Mouse (Mus musculus): Measurements from ENCODE around the gene Camk2d. TPM values are rescaled to one million over a fixed set of nuclear protein-coding genes. Genes with fewer than 3 reads are reported as not detected.

The Camk2d gene
- polyA plus RNA-seq, 1 experiment from 2014 or later, result 16.5 TPM

- Histone ChIP-seq H3K36me3 (replicated peaks; ENCODE audit: control insufficient read depth, insufficient read depth, low read depth, low read length) (no peaks in the 10 kb centered on the region), H3K4me1 (ENCODE audit: control insufficient read depth, insufficient read depth, low read length) (no peaks in the 10 kb centered on the region), H3K4me2 (ENCODE audit: low read depth, low read length) (no peak overlapping the region), H3K9ac (replicated peaks; ENCODE audit: low read length) (no peak overlapping the region), H3K27me3 (ENCODE audit: control insufficient read depth, insufficient read depth, low read length) (no peaks in the 10 kb centered on the region), H3K27ac (replicated peaks; ENCODE audit: low read depth, low read length) (no peak overlapping the region), H3K4me3 (ENCODE audit: low read depth, low read length) (no peak overlapping the region), H3K9me3 (replicated peaks; ENCODE audit: control insufficient read depth, low read length) (no peaks in the 10 kb centered on the region)
- ATAC-seq (replicated peaks; ENCODE audit: insufficient number of reproducible peaks, low FRiP score, low TSS enrichment, low read depth) (peak; percentile 38; the same call in 1 of the 2 replicates), DNase-seq (ENCODE audit: low spot score) (no peak)
- WGBS, result 92% methylated on average over 11 of the region's 11 CpGs
These were observed 70.9 kb downstream of the Camk2d start for GRCm38 (mm10) chr3:126667019-126667418.

- DNase-seq (ENCODE audit: low spot score) (peak; percentile 49), ATAC-seq (replicated peaks; ENCODE audit: insufficient number of reproducible peaks, low FRiP score, low TSS enrichment, low read depth) (no peak)
- Histone ChIP-seq H3K4me2 (ENCODE audit: low read depth, low read length) (no peak overlapping the region), H3K4me1 (ENCODE audit: control insufficient read depth, insufficient read depth, low read length) (no peaks in the 10 kb centered on the region), H3K27me3 (ENCODE audit: control insufficient read depth, insufficient read depth, low read length) (no peaks in the 10 kb centered on the region), H3K9me3 (replicated peaks; ENCODE audit: control insufficient read depth, low read length) (no peaks in the 10 kb centered on the region), H3K4me3 (ENCODE audit: low read depth, low read length) (no peak overlapping the region), H3K27ac (replicated peaks; ENCODE audit: low read depth, low read length) (no peak overlapping the region), H3K9ac (replicated peaks; ENCODE audit: low read length) (no peak overlapping the region), H3K36me3 (replicated peaks; ENCODE audit: control insufficient read depth, insufficient read depth, low read depth, low read length) (no peaks in the 10 kb centered on the region)
- 60% methylated on average over 7 of the region's 7 CpGs for WGBS
These were observed 71.3 kb downstream of the Camk2d start for GRCm38 (mm10) chr3:126667451-126667850.

GRCm38 (mm10) chr3:126668123-126668522 lies 72.0 kb downstream of the Camk2d start:
- DNase-seq (ENCODE audit: low spot score) (no peak), ATAC-seq (replicated peaks; ENCODE audit: insufficient number of reproducible peaks, low FRiP score, low TSS enrichment, low read depth) (no peak)
- no peaks in the 10 kb centered on the region for H3K27me3 ChIP-seq (ENCODE audit: control insufficient read depth, insufficient read depth, low read length)
- H3K27ac ChIP-seq (replicated peaks; ENCODE audit: low read depth, low read length), result no peak overlapping the region
- H3K4me3 ChIP-seq (ENCODE audit: low read depth, low read length), result no peak overlapping the region
- H3K4me2 ChIP-seq (ENCODE audit: low read depth, low read length), result no peak overlapping the region
- no peak overlapping the region for H3K9ac ChIP-seq (replicated peaks; ENCODE audit: low read length)
- H3K36me3 ChIP-seq (replicated peaks; ENCODE audit: control insufficient read depth, insufficient read depth, low read depth, low read length), result no peaks in the 10 kb centered on the region
- H3K9me3 ChIP-seq (replicated peaks; ENCODE audit: control insufficient read depth, low read length), result no peaks in the 10 kb centered on the region
- WGBS, result 61% methylated on average over 3 of the region's 3 CpGs
- H3K4me1 ChIP-seq (ENCODE audit: control insufficient read depth, insufficient read depth, low read length), result no peaks in the 10 kb centered on the region

- Histone ChIP-seq H3K9me3 (replicated peaks; ENCODE audit: control insufficient read depth, low read length) (no peaks in the 10 kb centered on the region), H3K36me3 (replicated peaks; ENCODE audit: control insufficient read depth, insufficient read depth, low read depth, low read length) (no peaks in the 10 kb centered on the region), H3K9ac (replicated peaks; ENCODE audit: low read length) (no peak overlapping the region), H3K27me3 (ENCODE audit: control insufficient read depth, insufficient read depth, low read length) (no peaks in the 10 kb centered on the region), H3K4me1 (ENCODE audit: control insufficient read depth, insufficient read depth, low read length) (no peaks in the 10 kb centered on the region), H3K4me3 (ENCODE audit: low read depth, low read length) (no peak overlapping the region), H3K4me2 (ENCODE audit: low read depth, low read length) (no peak overlapping the region), H3K27ac (replicated peaks; ENCODE audit: low read depth, low read length) (no peak overlapping the region)
- ATAC-seq (replicated peaks; ENCODE audit: insufficient number of reproducible peaks, low FRiP score, low TSS enrichment, low read depth) (no peak), DNase-seq (ENCODE audit: low spot score) (no peak)
- 54% methylated on average over 10 of the region's 10 CpGs for WGBS
These were observed 72.6 kb downstream of the Camk2d start for GRCm38 (mm10) chr3:126668692-126669091.

GRCm38 (mm10) chr3:126670413-126670812 lies 74.3 kb downstream of the Camk2d start:
- Histone ChIP-seq H3K9ac (replicated peaks; ENCODE audit: low read length) (no peak overlapping the region), H3K9me3 (replicated peaks; ENCODE audit: control insufficient read depth, low read length) (no peaks in the 10 kb centered on the region), H3K4me1 (ENCODE audit: control insufficient read depth, insufficient read depth, low read length) (no peaks in the 10 kb centered on the region), H3K4me2 (ENCODE audit: low read depth, low read length) (no peak overlapping the region), H3K4me3 (ENCODE audit: low read depth, low read length) (no peak overlapping the region), H3K36me3 (replicated peaks; ENCODE audit: control insufficient read depth, insufficient read depth, low read depth, low read length) (no peaks in the 10 kb centered on the region), H3K27ac (replicated peaks; ENCODE audit: low read depth, low read length) (no peak overlapping the region), H3K27me3 (ENCODE audit: control insufficient read depth, insufficient read depth, low read length) (no peaks in the 10 kb centered on the region)
- DNase-seq (ENCODE audit: low spot score) (no peak), ATAC-seq (replicated peaks; ENCODE audit: insufficient number of reproducible peaks, low FRiP score, low TSS enrichment, low read depth) (no peak)
- 78% methylated on average over 3 of the region's 3 CpGs for WGBS

DNA sequence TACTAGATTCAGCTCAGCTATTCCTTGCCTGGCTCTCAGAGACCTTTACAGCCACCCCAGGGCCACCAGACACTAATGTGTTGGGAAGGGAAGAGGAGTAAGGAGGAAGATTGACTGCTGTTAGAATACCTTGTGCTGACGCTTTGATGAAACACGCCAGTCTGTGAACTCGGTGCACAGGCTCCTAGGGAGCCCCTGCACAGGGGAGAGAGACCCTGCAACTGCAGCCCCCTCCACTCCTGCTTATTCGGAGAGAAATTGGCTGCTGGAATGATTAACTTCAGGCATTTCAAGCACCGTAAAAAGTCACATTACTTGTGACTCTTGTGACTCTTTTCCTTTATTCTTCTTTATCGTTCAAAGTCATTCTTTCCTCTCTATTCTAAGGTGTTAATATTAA lies 75.2 kb downstream of the Camk2d start:
- no peak for ATAC-seq (replicated peaks; ENCODE audit: insufficient number of reproducible peaks, low FRiP score, low TSS enrichment, low read depth)
- Histone ChIP-seq H3K27ac (replicated peaks; ENCODE audit: low read depth, low read length) (no peak overlapping the region), H3K4me2 (ENCODE audit: low read depth, low read length) (no peak overlapping the region)

DNA sequence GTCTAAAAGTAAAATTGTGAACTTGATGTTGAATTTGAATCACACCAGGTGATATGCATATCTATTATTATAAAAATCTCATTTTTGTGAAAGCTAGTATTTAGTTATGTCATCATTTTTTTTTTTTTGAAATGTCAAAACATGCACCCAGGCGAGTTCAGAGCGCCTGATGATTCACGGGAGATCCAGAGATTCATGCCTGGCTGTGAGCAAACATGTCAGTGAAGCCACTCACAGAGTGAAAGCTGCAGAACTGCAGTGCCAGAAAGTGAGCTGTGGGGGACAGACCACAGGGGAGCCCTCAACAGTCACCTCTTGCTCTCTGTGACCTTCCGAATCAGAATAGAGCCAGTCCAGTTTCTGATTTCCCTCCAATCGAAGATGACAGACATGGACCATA lies 84.9 kb downstream of the Camk2d start:
- DNase-seq (ENCODE audit: low spot score), result no peak
- Histone ChIP-seq H3K27me3 (ENCODE audit: control insufficient read depth, insufficient read depth, low read length) (no peaks in the 10 kb centered on the region), H3K27ac (replicated peaks; ENCODE audit: low read depth, low read length) (no peak overlapping the region), H3K4me1 (ENCODE audit: control insufficient read depth, insufficient read depth, low read length) (no peaks in the 10 kb centered on the region), H3K4me3 (ENCODE audit: low read depth, low read length) (no peak overlapping the region), H3K9me3 (replicated peaks; ENCODE audit: control insufficient read depth, low read length) (no peaks in the 10 kb centered on the region), H3K9ac (replicated peaks; ENCODE audit: low read length) (no peak overlapping the region), H3K36me3 (replicated peaks; ENCODE audit: control insufficient read depth, insufficient read depth, low read depth, low read length) (no peaks in the 10 kb centered on the region), H3K4me2 (ENCODE audit: low read depth, low read length) (no peak overlapping the region)
- ATAC-seq (replicated peaks; ENCODE audit: insufficient number of reproducible peaks, low FRiP score, low TSS enrichment, low read depth), result no peak
- WGBS, result 85% methylated on average over 5 of the region's 5 CpGs

More for the DNA sequence above, 75.2 kb downstream of the Camk2d start:
- no peaks in the 10 kb centered on the region for H3K36me3 ChIP-seq (replicated peaks; ENCODE audit: control insufficient read depth, insufficient read depth, low read depth, low read length)
- 71% methylated on average over 6 of the region's 6 CpGs for WGBS
- no peaks in the 10 kb centered on the region for H3K4me1 ChIP-seq (ENCODE audit: control insufficient read depth, insufficient read depth, low read length)
- no peak overlapping the region for H3K9ac ChIP-seq (replicated peaks; ENCODE audit: low read length)
- DNase-seq (ENCODE audit: low spot score), result no peak
- H3K4me3 ChIP-seq (ENCODE audit: low read depth, low read length), result no peak overlapping the region
- no peaks in the 10 kb centered on the region for H3K9me3 ChIP-seq (replicated peaks; ENCODE audit: control insufficient read depth, low read length)
- H3K27me3 ChIP-seq (ENCODE audit: control insufficient read depth, insufficient read depth, low read length), result no peaks in the 10 kb centered on the region

GRCm38 (mm10) chr3:126681996-126682395 lies 85.9 kb downstream of the Camk2d start:
- Histone ChIP-seq H3K27ac (replicated peaks; ENCODE audit: low read depth, low read length) (no peak overlapping the region), H3K4me1 (ENCODE audit: control insufficient read depth, insufficient read depth, low read length) (no peaks in the 10 kb centered on the region), H3K36me3 (replicated peaks; ENCODE audit: control insufficient read depth, insufficient read depth, low read depth, low read length) (no peaks in the 10 kb centered on the region), H3K27me3 (ENCODE audit: control insufficient read depth, insufficient read depth, low read length) (no peaks in the 10 kb centered on the region), H3K9ac (replicated peaks; ENCODE audit: low read length) (no peak overlapping the region), H3K9me3 (replicated peaks; ENCODE audit: control insufficient read depth, low read length) (no peaks in the 10 kb centered on the region), H3K4me2 (ENCODE audit: low read depth, low read length) (no peak overlapping the region), H3K4me3 (ENCODE audit: low read depth, low read length) (no peak overlapping the region)
- DNase-seq (ENCODE audit: low spot score) (no peak), ATAC-seq (replicated peaks; ENCODE audit: insufficient number of reproducible peaks, low FRiP score, low TSS enrichment, low read depth) (no peak)
- 83% methylated on average over 4 of the region's 4 CpGs for WGBS

All from embryonic facial prominence, embryonic 11.5 days (tissue).